Comparison of ENCODE assay signal across 18 mouse cellular contexts in genomic region chr19:20506936-20507615, GRCm38 (mm10). TPM values are rescaled to one million over a fixed set of nuclear protein-coding genes. Genes with fewer than 3 reads are reported as not detected.
A peak's percentile ranks its signal among the peaks of the same experiment; 100 is the strongest.
DNase-seq lines count a peak whose midpoint lies in the region; ATAC-seq and TF ChIP-seq lines count a peak whose summit lies in the region.
"Had no signal": no experiment of that assay in that cellular context is flagged by ENCODE, and none has a peak within 500 bp of the region (broad histone marks: within the 10 kb centered on the region; RNA-seq: fewer than 3 reads in every experiment).

No protein-coding gene starts in this region.

- no peak overlapping the region for H3K9ac ChIP-seq in lung, embryonic 14.5 days
- no peak overlapping the region for H3K9ac ChIP-seq in lung, postnatal 0 days (replicated peaks; ENCODE audit: low read depth)
- no peak overlapping the region for H3K9ac ChIP-seq in neural tube, embryonic 12.5 days
- no peak overlapping the region for H3K9ac ChIP-seq in neural tube, embryonic 15.5 days (replicated peaks)
- H3K9ac ChIP-seq: embryonic facial prominence, embryonic 13.5 days; forebrain, postnatal 0 days; heart, embryonic 13.5 days had no signal

- no peak for ATAC-seq in lung, embryonic 14.5 days (ENCODE audit: insufficient read depth)
- ATAC-seq in lung, postnatal 0 days: no peak
- peak; percentile 44; the same call in 1 of the 2 replicates for ATAC-seq in neural tube, embryonic 12.5 days (ENCODE audit: low FRiP score, low read depth)
- ATAC-seq in neural tube, embryonic 15.5 days (ENCODE audit: low FRiP score): no peak
- ATAC-seq: forebrain, postnatal 0 days had no signal

- no peaks in the 10 kb centered on the region for H3K36me3 ChIP-seq in lung, embryonic 14.5 days (ENCODE audit: insufficient read depth)
- H3K36me3 ChIP-seq in lung, postnatal 0 days (ENCODE audit: insufficient read depth, low read length): no peaks in the 10 kb centered on the region
- no peaks in the 10 kb centered on the region for H3K36me3 ChIP-seq in neural tube, embryonic 12.5 days
- H3K36me3 ChIP-seq in neural tube, embryonic 15.5 days: no peaks in the 10 kb centered on the region
- H3K36me3 ChIP-seq: embryonic facial prominence, embryonic 13.5 days; heart, embryonic 13.5 days had no signal

- peaks cover 4% of the 10 kb centered on the region for H3K4me1 ChIP-seq in lung, embryonic 14.5 days (ENCODE audit: insufficient read depth)
- no peaks in the 10 kb centered on the region for H3K4me1 ChIP-seq in lung, postnatal 0 days (ENCODE audit: insufficient read depth, low read depth, low read length)
- no peaks in the 10 kb centered on the region for H3K4me1 ChIP-seq in neural tube, embryonic 12.5 days
- H3K4me1 ChIP-seq in neural tube, embryonic 15.5 days: no peaks in the 10 kb centered on the region
- H3K4me1 ChIP-seq: embryonic facial prominence, embryonic 13.5 days; heart, embryonic 13.5 days had no signal

- no peak overlapping the region for H3K27ac ChIP-seq in lung, embryonic 14.5 days (ENCODE audit: low read depth)
- no peak overlapping the region for H3K27ac ChIP-seq in lung, postnatal 0 days (ENCODE audit: low read length)
- no peak overlapping the region for H3K27ac ChIP-seq in neural tube, embryonic 12.5 days
- no peak overlapping the region for H3K27ac ChIP-seq in neural tube, embryonic 15.5 days (replicated peaks)
- H3K27ac ChIP-seq: embryonic facial prominence, embryonic 13.5 days; gastrocnemius, adult 2 months; heart, embryonic 13.5 days; kidney, postnatal 0 days had no signal

- TF ChIP-seq CTCF in lung, embryonic 14.5 days (IDR thresholded peaks at IDR 0.05; ENCODE audit: low read depth): no peak
- TF ChIP-seq CTCF in lung, postnatal 0 days (IDR thresholded peaks at IDR 0.05): no peak

- no peaks in the 10 kb centered on the region for H3K27me3 ChIP-seq in lung, embryonic 14.5 days (ENCODE audit: insufficient read depth, low read length)
- H3K27me3 ChIP-seq in lung, postnatal 0 days (replicated peaks; ENCODE audit: insufficient read depth, low read length): no peaks in the 10 kb centered on the region
- H3K27me3 ChIP-seq in neural tube, embryonic 12.5 days (replicated peaks): no peaks in the 10 kb centered on the region
- H3K27me3 ChIP-seq in neural tube, embryonic 15.5 days (replicated peaks): no peaks in the 10 kb centered on the region
- H3K27me3 ChIP-seq: embryonic facial prominence, embryonic 13.5 days; heart, embryonic 13.5 days had no signal

- no peak overlapping the region for H3K4me3 ChIP-seq in lung, embryonic 14.5 days (ENCODE audit: low read depth, low read length)
- H3K4me3 ChIP-seq in lung, postnatal 0 days (ENCODE audit: low read depth, low read length): no peak overlapping the region
- no peak overlapping the region for H3K4me3 ChIP-seq in neural tube, embryonic 12.5 days
- no peak overlapping the region for H3K4me3 ChIP-seq in neural tube, embryonic 15.5 days (replicated peaks)
- H3K4me3 ChIP-seq: embryonic facial prominence, embryonic 13.5 days; gastrocnemius, adult 2 months; heart, embryonic 13.5 days had no signal

- DNase-seq in lung, embryonic 14.5 days: peak; percentile 34
- no peak for DNase-seq in lung, postnatal 0 days (ENCODE audit: low spot score)
- peak; percentile 33 for DNase-seq in embryo, embryonic 9.5 days (ENCODE audit: extremely low spot score)
- DNase-seq in right cerebral cortex, adult 2 months (ENCODE audit: low spot score in 2 of 2): no peak
- DNase-seq in T-cell, adult 2 months (ENCODE audit: low spot score): no peak
- DNase-seq: adrenal gland, postnatal 36 days; cerebellum, adult 11-12 months; cerebellum, postnatal 25 days; forebrain, postnatal 0 days; gastrocnemius, adult 2 months; kidney, adult 18-20 months; lung, adult 18-20 months had no signal

- 40% methylated on average over 9 of the region's 9 CpGs for WGBS in lung, embryonic 14.5 days
- WGBS in lung, postnatal 0 days: 41% methylated on average over 9 of the region's 9 CpGs
- WGBS in neural tube, embryonic 12.5 days: 24% methylated on average over 9 of the region's 9 CpGs
- WGBS in neural tube, embryonic 15.5 days: 12% methylated on average over 9 of the region's 9 CpGs

- no peak overlapping the region for H3K4me2 ChIP-seq in lung, embryonic 14.5 days
- no peak overlapping the region for H3K4me2 ChIP-seq in lung, postnatal 0 days (replicated peaks; ENCODE audit: low read depth, low read length)
- peak overlapping the region; percentile 22 for H3K4me2 ChIP-seq in neural tube, embryonic 12.5 days (replicated peaks)
- H3K4me2 ChIP-seq in neural tube, embryonic 15.5 days: no peak overlapping the region
- H3K4me2 ChIP-seq: embryonic facial prominence, embryonic 13.5 days; heart, embryonic 13.5 days; liver, embryonic 11.5 days had no signal

- TF ChIP-seq EP300 in lung, postnatal 0 days (IDR thresholded peaks at IDR 0.05): no peak

- H3K9me3 ChIP-seq in lung, embryonic 14.5 days (ENCODE audit: low read depth, low read length): no peaks in the 10 kb centered on the region
- no peaks in the 10 kb centered on the region for H3K9me3 ChIP-seq in lung, postnatal 0 days (ENCODE audit: low read length)
- no peaks in the 10 kb centered on the region for H3K9me3 ChIP-seq in neural tube, embryonic 12.5 days
- no peaks in the 10 kb centered on the region for H3K9me3 ChIP-seq in neural tube, embryonic 15.5 days (replicated peaks)
- H3K9me3 ChIP-seq: embryonic facial prominence, embryonic 13.5 days; heart, embryonic 13.5 days had no signal

RNA-seq across cellular contexts. Expression of gene Aldh1a1, which starts 14.6 kb away (rescaled TPM):
- polyA plus RNA-seq in lung, embryonic 14.5 days (2014; fragmentation: Nextera tagmentation; extraction: Ambion mirVana): 19.2 TPM in 2 replicates
- polyA plus RNA-seq in lung, postnatal 0 days (2015; fragmentation: Nextera tagmentation; extraction: Ambion mirVana): 126 and 158 TPM in 2 replicates
- 0.11 TPM in 1 of 2 replicates, not detected in the other for polyA plus RNA-seq in neural tube, embryonic 12.5 days (2016; fragmentation: Nextera tagmentation; extraction: Ambion mirVana)
- 5.0 and 12.9 TPM in 2 replicates for polyA plus RNA-seq in neural tube, embryonic 15.5 days (2015; fragmentation: Nextera tagmentation; extraction: Ambion mirVana)

Comparison
In these comparisons a context has a peak if more than half of its experiments do, and no peak if none do; other contexts are left out.
1. DNase-seq: peak in lung, embryonic 14.5 days (single experiment) and embryo, embryonic 9.5 days (single experiment); none in lung, postnatal 0 days (single experiment), right cerebral cortex, adult 2 months (0 of 2) and T-cell, adult 2 months (single experiment).